Mouse (Mus musculus) bone marrow macrophage, adult 2 months (primary cell): ENCODE results near the gene Psg16.

ENCODE experiments used
- CTCF ChIP-seq: IDR thresholded peaks from 2 replicates; pipeline ENCODE4 v1.5.1; 2012; ENCODE audit warnings: low read depth, mild to moderate bottlenecking, low read length, moderate library complexity
- POLR2A ChIP-seq: IDR thresholded peaks from 2 replicates; pipeline ENCODE4 v1.6.1; 2012; ENCODE audit warnings: mild to moderate bottlenecking, low read depth, low read length, borderline replicate concordance

GRCm38 (mm10) chr7:17078076-17078654 is 4.3 kb downstream of the Psg16 start:
- no peak for TF ChIP-seq POLR2A
- no peak for TF ChIP-seq CTCF
